Mouse (Mus musculus) G1E (cell line): ENCODE results near the gene Mllt3. TPM values are rescaled to one million over a fixed set of nuclear protein-coding genes. Genes with fewer than 3 reads are reported as not detected.

ENCODE experiments used
- ATAC-seq: 2 replicates; pipeline ENCODE4 v1.8.0; 2016; ENCODE audit warnings: mild to moderate bottlenecking; ENCODE audit not compliant: insufficient number of reproducible peaks, poor library complexity, low FRiP score, severe bottlenecking; ENCODE audit errors: extremely low read depth
- DNase-seq: peaks from one replicate; pipeline ENCODE4 v3.0.0; 2012; ENCODE audit warnings: low spot score
- H3K27me3 ChIP-seq: 2 replicates; pipeline ENCODE4 v1.6.1; 2012; ENCODE audit warnings: mild to moderate bottlenecking, low read length, inconsistent platforms; ENCODE audit not compliant: insufficient read depth
- H3K36me3 ChIP-seq: replicated peaks from 2 replicates; pipeline ENCODE3; 2012; ENCODE audit warnings: mild to moderate bottlenecking, inconsistent platforms
- H3K4me1 ChIP-seq: 2 replicates; pipeline ENCODE4 v1.6.1; 2012; ENCODE audit warnings: low read depth, low read length, inconsistent platforms, mixed read lengths; ENCODE audit not compliant: insufficient read depth
- H3K4me3 ChIP-seq: 2 replicates; pipeline ENCODE4 v1.5.1; 2012; ENCODE audit warnings: low read depth, mild to moderate bottlenecking, inconsistent platforms, low read length, moderate library complexity, mixed read lengths
- H3K9me3 ChIP-seq: replicated peaks from 2 replicates; pipeline ENCODE4 v1.6.1; 2012; ENCODE audit warnings: inconsistent platforms
- CTCF ChIP-seq: IDR thresholded peaks from 2 replicates; pipeline ENCODE4 v1.5.1; 2012; ENCODE audit warnings: low read depth, low read length, inconsistent platforms, mixed read lengths
- GATA1 ChIP-seq: IDR thresholded peaks from 2 replicates; pipeline ENCODE4 v1.6.1; 2012; ENCODE audit warnings: borderline replicate concordance, low read length, inconsistent platforms, mixed read lengths
- GATA2 ChIP-seq: IDR thresholded peaks from 2 replicates; pipeline ENCODE4 v1.6.1; 2012; ENCODE audit warnings: low read depth, low read length, inconsistent platforms, borderline replicate concordance
- POLR2AphosphoS5 ChIP-seq: IDR thresholded peaks from 2 replicates; pipeline ENCODE4 v1.6.1; 2012; ENCODE audit warnings: low read depth, low read length, inconsistent platforms; ENCODE audit not compliant: insufficient replicate concordance
- TAL1 ChIP-seq: conservative IDR thresholded peaks from 2 replicates; pipeline ENCODE4 v1.6.1; 2012; ENCODE audit warnings: low read depth, low read length, inconsistent platforms, mixed read lengths
- polyA plus RNA-seq: library from polyadenylated mRNA; stranded (reverse); fragments of >175 nt; gene quantifications from 2 replicates; pipeline ENCODE4 v1.2.3, GENCODE M21; 2012
- total RNA-seq, 2 experiments: library from RNA; stranded (forward) in 1 of 2; stranded (reverse) in 1 of 2; fragments of 200-1000 nt in 1 of 2; fragments of >200 nt in 1 of 2; fragmentation: Nextera tagmentation in 1 of 2; gene quantifications; 2 replicates each; pipeline ENCODE4 v1.2.3; 2014 to 2017

The Mllt3 gene
- total and polyA plus RNA-seq, 3 experiments, result 10.6 to 123 (median 97.8) TPM

GRCm38 (mm10) chr4:88045151-88045550 is 12.0 kb upstream of the Mllt3 start:
- TF ChIP-seq GATA2 (no peak), CTCF (no peak), GATA1 (no peak), POLR2AphosphoS5 (no peak), TAL1 (no peak)
- Histone ChIP-seq H3K4me1 (peaks cover 4% of the 10 kb centered on the region; the same call in 1 of the 2 replicates), H3K27me3 (0 out of 2 replicates have a peak, but pooled peaks cover 3% of the 10 kb centered on the region), H3K36me3 (no peaks in the 10 kb centered on the region), H3K9me3 (no peaks in the 10 kb centered on the region), H3K4me3 (no peak overlapping the region)
- no peak for ATAC-seq
- no peak for DNase-seq

GRCm38 (mm10) chr4:88035361-88035760 is 2.2 kb upstream of the Mllt3 start:
- ATAC-seq, result no peak
- Histone ChIP-seq H3K4me3 (peak overlapping the region; percentile 89; the same call in 1 of the 2 replicates), H3K9me3 (no peaks in the 10 kb centered on the region), H3K36me3 (peaks cover 7% of the 10 kb centered on the region), H3K4me1 (peaks cover 39% of the 10 kb centered on the region), H3K27me3 (no peaks in the 10 kb centered on the region)
- no peak for DNase-seq
- TF ChIP-seq TAL1, result no peak
- TF ChIP-seq POLR2AphosphoS5, result no peak
- peak; percentile 35; the same call in 1 of the 2 replicates for TF ChIP-seq CTCF

GRCm38 (mm10) chr4:88034387-88035157 is 1.4 kb upstream of the Mllt3 start:
- Histone ChIP-seq H3K36me3 (peaks cover 10% of the 10 kb centered on the region), H3K27me3 (no peaks in the 10 kb centered on the region), H3K4me1 (peaks cover 37% of the 10 kb centered on the region), H3K4me3 (peak overlapping the region; percentile 89), H3K9me3 (no peaks in the 10 kb centered on the region)
- no peak for DNase-seq
- TF ChIP-seq POLR2AphosphoS5, result no peak
- no peak for TF ChIP-seq GATA2
- no peak for TF ChIP-seq TAL1
- TF ChIP-seq CTCF, result no peak
- no peak for TF ChIP-seq GATA1
- ATAC-seq, result no peak

GRCm38 (mm10) chr4:88033729-88034386 is 694 bp upstream of the Mllt3 start:
- ATAC-seq, result no peak
- no peak for TF ChIP-seq GATA2
- TF ChIP-seq CTCF, result no peak
- no peak for TF ChIP-seq POLR2AphosphoS5

GRCm38 (mm10) chr4:88032151-88033098 is 739 bp downstream of the Mllt3 start:
- H3K36me3 ChIP-seq, result peaks cover 18% of the 10 kb centered on the region
- H3K4me3 ChIP-seq, result peak overlapping the region; percentile 89
- H3K27me3 ChIP-seq, result no peaks in the 10 kb centered on the region
- no peaks in the 10 kb centered on the region for H3K9me3 ChIP-seq
- peaks cover 41% of the 10 kb centered on the region for H3K4me1 ChIP-seq
- ATAC-seq (no peak), DNase-seq (no peak)
- TF ChIP-seq POLR2AphosphoS5 (no peak), GATA1 (no peak), CTCF (no peak), TAL1 (no peak), GATA2 (no peak)

More at GRCm38 (mm10) chr4:88033729-88034386, 694 bp upstream of the Mllt3 start:
- H3K4me1 ChIP-seq, result peaks cover 38% of the 10 kb centered on the region
- H3K4me3 ChIP-seq, result peak overlapping the region; percentile 89
- H3K27me3 ChIP-seq, result no peaks in the 10 kb centered on the region
- H3K36me3 ChIP-seq, result peaks cover 15% of the 10 kb centered on the region
- DNase-seq, result no peak
- H3K9me3 ChIP-seq, result no peaks in the 10 kb centered on the region
